8 mouse cellular contexts compared by ENCODE assay signal in the genomic region with DNA sequence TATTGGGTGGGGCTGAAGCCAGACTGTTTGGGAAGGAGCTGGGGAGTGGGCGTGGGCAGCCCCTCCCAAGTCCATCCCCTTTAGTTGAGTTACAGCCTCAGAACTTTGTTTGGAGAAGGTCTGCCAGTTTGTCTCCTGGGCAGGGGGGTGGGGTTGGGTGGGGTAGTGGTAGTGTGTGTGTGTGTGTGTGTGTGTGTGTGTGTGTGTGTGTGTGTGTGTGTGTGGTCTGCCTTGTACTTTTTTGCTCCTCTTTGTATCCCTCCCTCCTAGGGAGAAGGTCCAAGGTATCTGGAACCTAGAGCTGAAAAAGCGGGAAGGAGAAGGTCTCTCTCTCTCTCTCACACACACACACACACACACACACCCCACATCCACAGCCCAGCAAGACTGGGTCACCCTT. TPM values are rescaled to one million over a fixed set of nuclear protein-coding genes. Genes with fewer than 3 reads are reported as not detected.
DNase-seq lines count a peak whose midpoint lies in the region; ATAC-seq and TF ChIP-seq lines count a peak whose summit lies in the region.

TSS of gene Best2 (minus strand) at position 101 of the 400 bp plus-strand sequence.

- H3K9ac ChIP-seq in hindbrain, embryonic 15.5 days, result peak within 1 kb of the TSS; percentile 56
- H3K9ac ChIP-seq in midbrain, embryonic 14.5 days (replicated peaks; ENCODE audit: low read length), result peak within 1 kb of the TSS; percentile 45

- TF ChIP-seq POLR2A in kidney, adult 2 months (IDR thresholded peaks at IDR 0.05; ENCODE audit: low read depth, low read length), result no peak
- no peak for TF ChIP-seq POLR2A in cortical plate, adult 2 months (IDR thresholded peaks at IDR 0.05; ENCODE audit: extremely low read depth, insufficient read depth, low read length)

- H3K36me3 ChIP-seq in kidney, adult 2 months (ENCODE audit: control insufficient read depth, insufficient read depth, low read length), result no peaks in the 10 kb centered on the region
- peaks cover 14% of the 10 kb centered on the region for H3K36me3 ChIP-seq in hindbrain, embryonic 15.5 days
- peaks cover 20% of the 10 kb centered on the region for H3K36me3 ChIP-seq in midbrain, embryonic 14.5 days (ENCODE audit: control insufficient read depth, insufficient read depth, low read length)

- peak within 1 kb of the TSS; percentile 84 for H3K4me2 ChIP-seq in hindbrain, embryonic 15.5 days
- H3K4me2 ChIP-seq in midbrain, embryonic 14.5 days (ENCODE audit: low read length), result peak within 1 kb of the TSS; percentile 57

- ATAC-seq in hindbrain, embryonic 15.5 days (ENCODE audit: low FRiP score, low read depth), result no peak
- ATAC-seq in midbrain, embryonic 14.5 days (ENCODE audit: low FRiP score, low TSS enrichment), result no peak

- 67% methylated on average over 2 of the region's 2 CpGs for WGBS in kidney, adult 2 months
- WGBS in hindbrain, embryonic 15.5 days, result 60% methylated on average over 2 of the region's 2 CpGs
- WGBS in midbrain, embryonic 14.5 days, result 68% methylated on average over 2 of the region's 2 CpGs

- no peaks in the 10 kb centered on the region for H3K4me1 ChIP-seq in kidney, adult 2 months (ENCODE audit: control insufficient read depth, insufficient read depth, low read length)
- H3K4me1 ChIP-seq in cortical plate, adult 2 months (ENCODE audit: control insufficient read depth, insufficient read depth, low read length), result no peaks in the 10 kb centered on the region
- peaks cover 7% of the 10 kb centered on the region for H3K4me1 ChIP-seq in hindbrain, embryonic 15.5 days (replicated peaks)
- H3K4me1 ChIP-seq in midbrain, embryonic 14.5 days (ENCODE audit: control insufficient read depth, insufficient read depth, low read length), result 0 out of 2 replicates have a peak, but pooled peaks cover 4% of the 10 kb centered on the region

- H3K9me3 ChIP-seq in hindbrain, embryonic 15.5 days, result no peaks in the 10 kb centered on the region
- no peaks in the 10 kb centered on the region for H3K9me3 ChIP-seq in midbrain, embryonic 14.5 days (ENCODE audit: control insufficient read depth, low read length)

- TF ChIP-seq CTCF in kidney, adult 2 months (conservative IDR thresholded peaks at IDR 0.05; ENCODE audit: insufficient read depth, insufficient read length, low read depth, low read length), result no peak
- no peak for TF ChIP-seq CTCF in cortical plate, adult 2 months (IDR thresholded peaks at IDR 0.05; ENCODE audit: extremely low read depth, insufficient read depth, low read length)

- no peaks in the 10 kb centered on the region for H3K27me3 ChIP-seq in kidney, adult 2 months (replicated peaks; ENCODE audit: control insufficient read depth, insufficient read depth, low read length)
- H3K27me3 ChIP-seq in hindbrain, embryonic 15.5 days, result peaks cover 33% of the 10 kb centered on the region
- H3K27me3 ChIP-seq in midbrain, embryonic 14.5 days (ENCODE audit: control insufficient read depth, insufficient read depth, low read length), result peaks cover 20% of the 10 kb centered on the region

- H3K27ac ChIP-seq in kidney, adult 2 months (ENCODE audit: insufficient read depth, low read depth, low read length), result no peak within 1 kb of the TSS
- H3K27ac ChIP-seq in cortical plate, adult 2 months (ENCODE audit: insufficient read depth, low read length), result no peak within 1 kb of the TSS
- no peak within 1 kb of the TSS for H3K27ac ChIP-seq in hindbrain, embryonic 15.5 days (replicated peaks)
- H3K27ac ChIP-seq in midbrain, embryonic 14.5 days (replicated peaks; ENCODE audit: low read depth, low read length), result no peak within 1 kb of the TSS

- no peak for DNase-seq in kidney, adult 2 months
- no peak for DNase-seq in kidney, adult 11 months
- no peak for DNase-seq in midbrain, embryonic 14.5 days
- DNase-seq in right cerebral cortex, postnatal 4 days, result no peak
- no peak for DNase-seq in layer of hippocampus, adult 8-10 months (ENCODE audit: low spot score in 2 of 2)
- DNase-seq in spleen, postnatal 4 days (ENCODE audit: low spot score in 2 of 2), result no peak

- H3K4me3 ChIP-seq in kidney, adult 2 months (ENCODE audit: insufficient read depth, low read depth, low read length), result peak within 1 kb of the TSS; percentile 33; the same call in 1 of the 2 replicates
- peak within 1 kb of the TSS; percentile 27 for H3K4me3 ChIP-seq in cortical plate, adult 2 months (ENCODE audit: insufficient read depth, low read length)
- peak within 1 kb of the TSS; percentile 41 for H3K4me3 ChIP-seq in hindbrain, embryonic 15.5 days
- peak within 1 kb of the TSS; percentile 25 for H3K4me3 ChIP-seq in midbrain, embryonic 14.5 days (replicated peaks; ENCODE audit: low read depth, low read length)

RNA-seq across cellular contexts. Expression of gene Best2, which starts in this region (rescaled TPM):
- polyA plus RNA-seq in kidney, adult 2 months (2012; rRNA removed), result not detected in 2 replicates
- not detected in 2 replicates for polyA plus RNA-seq in cortical plate, adult 2 months (2012; rRNA removed)
- polyA plus RNA-seq in hindbrain, embryonic 15.5 days (2015; fragmentation: Nextera tagmentation; extraction: Ambion mirVana), result 0.08 TPM in 1 of 2 replicates, not detected in the other
- polyA plus RNA-seq in midbrain, embryonic 14.5 days (2014; fragmentation: Nextera tagmentation; extraction: Ambion mirVana), result not detected in 2 replicates
- total RNA-seq in layer of hippocampus, adult 8-10 months (2022), result not detected
